Mouse (Mus musculus) mesoderm, embryonic 11.5 days (tissue): Measurements from ENCODE around the gene Marc1.

ENCODE experiments used
- DNase-seq: peaks from one replicate; pipeline ENCODE4 v3.0.0-alpha.2; 2012; ENCODE audit warnings: low read depth, low spot score

Gene Marc1

DNA sequence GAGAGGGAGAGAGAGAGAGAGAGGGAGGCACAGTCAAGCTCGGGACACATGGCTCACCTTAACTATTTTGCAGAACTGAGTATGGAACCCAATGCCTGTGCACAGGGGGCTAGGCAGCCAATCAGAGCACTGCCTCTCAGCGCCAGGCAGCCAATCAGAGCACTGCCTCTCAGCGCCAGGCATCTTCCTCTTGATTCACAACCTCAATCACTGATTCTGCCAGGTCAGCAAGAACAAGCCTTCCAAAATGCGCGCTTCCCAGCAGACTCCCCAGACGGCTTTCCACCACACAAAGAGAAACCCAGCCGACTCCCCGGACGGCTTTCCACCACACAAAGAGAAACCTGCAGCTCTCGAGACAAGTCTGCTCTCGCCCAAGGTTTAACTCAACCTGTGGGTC, 11.6 kb upstream of the Marc1 start:
- DNase-seq = no peak

- no peak for DNase-seq
These were observed 6.7 kb upstream of the Marc1 start for GRCm38 (mm10) chr1:184817768-184818167.

- no peak for DNase-seq
These were observed 670 bp upstream of the Marc1 start for GRCm38 (mm10) chr1:184811716-184812250.

DNA sequence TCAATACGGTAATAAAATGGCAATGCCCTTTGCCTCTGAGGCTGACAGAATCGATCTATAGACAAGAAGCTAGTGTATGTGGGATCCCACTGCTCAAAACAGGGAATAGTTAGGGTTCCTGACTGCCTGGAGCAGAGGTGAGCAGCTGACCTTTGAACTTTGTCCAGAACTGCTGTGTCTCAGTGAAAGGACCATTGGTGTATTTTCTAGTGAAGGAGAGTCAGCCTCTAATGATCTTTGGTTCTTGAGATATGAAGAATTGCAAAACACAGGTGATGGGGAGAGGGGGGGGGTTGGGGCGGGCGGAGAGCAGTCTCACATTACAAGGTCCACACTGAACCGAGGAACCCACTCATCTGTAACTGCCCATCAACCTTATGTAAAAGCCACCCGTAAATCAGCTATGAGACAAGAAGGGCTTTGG, 1.5 kb downstream of the Marc1 start:
- no peak for DNase-seq

- DNase-seq = no peak
These were observed 2.6 kb downstream of the Marc1 start for GRCm38 (mm10) chr1:184808418-184809012.

- no peak for DNase-seq
These were observed 3.3 kb downstream of the Marc1 start for GRCm38 (mm10) chr1:184807627-184808417.

DNA sequence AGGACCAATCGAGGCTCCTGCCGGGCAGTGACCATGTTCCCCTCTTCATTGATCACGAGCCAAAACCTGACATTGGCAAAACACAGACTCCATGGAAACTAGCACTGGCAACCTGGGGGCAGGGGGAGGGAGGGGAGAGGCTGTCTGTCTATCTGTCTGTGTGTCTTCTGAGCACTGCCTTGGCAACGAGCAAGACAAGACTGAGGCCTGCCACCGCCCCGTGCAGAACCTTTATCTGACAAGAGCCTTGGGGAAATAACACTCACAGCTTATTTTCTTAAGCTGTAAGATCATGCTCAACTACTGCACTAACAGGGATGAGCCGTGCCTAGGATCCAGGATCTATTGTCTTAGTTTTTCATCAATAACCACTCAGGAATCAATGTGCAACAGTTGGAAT, 4.0 kb downstream of the Marc1 start:
- no peak for DNase-seq

GRCm38 (mm10) chr1:184805749-184806148, 5.4 kb downstream of the Marc1 start:
- no peak for DNase-seq

DNA sequence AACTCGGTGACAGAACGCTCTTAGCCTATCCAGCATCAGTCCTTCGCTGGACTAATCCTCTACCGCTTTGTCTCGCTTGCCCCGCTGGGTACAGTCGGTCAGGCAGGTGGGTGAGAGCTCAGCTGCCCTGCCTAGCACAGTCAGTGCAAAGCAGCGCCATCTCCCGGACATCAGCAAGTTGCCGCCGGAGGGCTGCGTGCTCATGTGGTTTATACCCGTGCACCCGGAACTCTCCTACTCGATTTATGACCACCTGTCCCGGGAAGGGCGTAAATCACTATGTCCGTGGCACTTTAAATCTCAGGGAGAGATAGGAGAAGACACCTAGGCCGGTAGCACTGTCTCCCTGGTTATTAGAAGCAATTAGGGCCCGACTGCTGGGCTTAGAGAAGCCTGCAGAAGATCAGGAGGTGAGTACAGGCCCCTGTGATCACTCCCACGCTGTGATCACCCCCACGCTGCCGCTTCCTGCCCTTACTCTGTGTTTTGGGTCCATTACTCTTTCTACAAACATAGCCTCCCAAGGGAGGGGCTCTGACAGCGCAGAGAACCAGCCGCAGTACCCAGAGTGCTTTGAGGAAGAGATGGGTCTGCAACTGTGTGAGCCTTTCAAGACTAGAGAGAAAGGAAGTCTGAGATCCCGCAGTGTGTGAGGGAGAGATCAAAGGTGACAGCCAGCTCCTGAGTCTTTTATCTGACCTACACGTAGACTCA, 17.8 kb downstream of the Marc1 start:
- DNase-seq = peak; percentile 75

GRCm38 (mm10) chr1:184791109-184791508, 20.0 kb downstream of the Marc1 start:
- peak; percentile 64 for DNase-seq

DNA sequence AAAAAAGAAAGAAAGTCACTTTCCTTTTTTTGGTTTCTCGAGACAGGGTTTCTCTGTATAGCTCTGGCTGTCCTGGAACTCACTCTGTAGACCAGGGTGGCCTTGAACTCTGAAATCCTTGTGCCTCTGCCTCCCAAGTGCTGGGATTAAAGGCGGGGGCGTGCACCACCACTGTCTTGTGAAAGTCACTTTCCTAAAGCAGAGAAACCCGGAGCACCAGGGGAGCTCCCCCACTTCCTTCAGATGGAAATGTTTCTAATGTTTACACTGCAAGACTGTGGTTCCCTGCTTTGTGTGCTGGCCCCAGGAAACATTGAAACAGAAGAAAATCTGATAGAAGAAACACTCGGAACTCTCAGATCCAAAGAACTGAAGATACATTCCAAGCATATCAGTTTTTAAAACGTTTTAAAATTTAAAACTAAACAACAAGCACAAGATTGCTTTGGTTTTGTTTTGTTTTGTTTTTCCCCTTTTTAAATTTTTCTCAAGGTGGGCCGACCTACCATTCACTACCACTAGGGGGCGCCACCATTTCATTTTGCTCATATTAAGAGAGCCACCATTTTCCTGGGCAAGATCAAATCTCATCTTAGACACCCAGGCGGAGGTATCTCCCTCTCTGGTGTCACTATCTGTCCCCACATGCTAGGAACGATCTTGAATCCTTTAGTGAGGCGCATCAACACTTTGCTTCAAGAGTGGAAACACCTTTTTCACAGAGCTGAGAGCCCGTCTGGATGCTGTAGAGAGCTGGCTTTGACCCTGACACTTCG, 24.5 kb downstream of the Marc1 start:
- DNase-seq = no peak

- DNase-seq = no peak
These were observed 27.5 kb downstream of the Marc1 start for GRCm38 (mm10) chr1:184783641-184784040.

DNA sequence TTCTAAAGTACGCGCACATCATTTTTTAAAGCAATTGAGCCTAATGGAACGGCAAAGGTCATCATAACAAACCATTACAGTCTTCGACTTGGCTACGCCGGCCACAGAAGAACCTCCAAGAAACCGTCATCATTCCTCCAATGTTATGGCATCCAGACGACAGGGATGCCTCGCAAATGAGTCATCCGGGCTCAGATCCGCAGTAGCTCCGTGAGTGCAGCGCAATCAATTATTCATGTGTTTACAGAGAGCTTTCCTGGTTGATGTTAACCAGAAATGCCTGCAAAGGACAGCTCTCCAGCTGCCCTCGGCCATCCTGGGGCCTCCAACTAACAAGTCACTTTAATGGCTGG, 29.0 kb downstream of the Marc1 start:
- peak; percentile 48 for DNase-seq

- DNase-seq = no peak
These were observed 29.6 kb downstream of the Marc1 start for GRCm38 (mm10) chr1:184781286-184782160.

- DNase-seq = no peak
These were observed 33.0 kb downstream of the Marc1 start for GRCm38 (mm10) chr1:184778157-184778556.

GRCm38 (mm10) chr1:184777061-184777795, 33.9 kb downstream of the Marc1 start:
- DNase-seq = no peak

GRCm38 (mm10) chr1:184775289-184775688, 35.8 kb downstream of the Marc1 start:
- no peak for DNase-seq

- DNase-seq = no peak
These were observed 39.2 kb downstream of the Marc1 start for GRCm38 (mm10) chr1:184771891-184772249.

DNA sequence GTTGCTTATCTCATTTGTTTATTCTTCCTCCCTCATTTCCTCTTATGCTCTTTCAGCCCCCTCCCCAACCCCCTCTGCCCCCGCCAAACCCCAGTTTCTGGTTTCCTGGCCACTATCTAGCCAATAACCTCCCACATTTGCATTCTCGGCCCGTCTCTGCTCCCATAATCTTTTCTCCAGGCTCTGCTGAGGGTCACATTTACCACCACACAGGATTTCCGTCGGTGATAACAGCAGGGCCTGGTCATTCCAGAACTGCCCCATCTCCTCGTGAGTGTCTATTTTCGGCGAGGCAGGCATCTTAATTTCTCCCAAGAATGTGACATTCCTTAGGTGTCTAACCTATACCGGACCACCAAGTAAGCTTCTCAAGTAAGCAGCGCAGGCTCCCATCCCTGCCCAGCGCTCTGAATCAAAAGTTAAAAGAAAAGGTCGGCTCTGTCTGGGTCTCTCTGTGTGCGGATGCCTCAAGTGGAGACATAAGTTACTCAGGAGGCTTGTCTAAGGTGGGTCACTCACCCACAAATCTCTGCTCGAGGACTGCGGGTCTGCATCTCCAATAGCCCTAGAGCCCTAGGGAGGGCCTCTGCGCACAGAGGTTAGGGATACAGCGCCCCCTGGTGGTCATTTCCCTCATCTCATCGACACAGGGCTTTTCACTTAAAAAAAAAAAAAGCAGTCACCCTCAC, 39.8 kb downstream of the Marc1 start:
- DNase-seq = peak; percentile 87
